Mouse (Mus musculus) lung, postnatal 36 days (tissue): ENCODE data around the gene Twistnb.
A peak's percentile ranks its signal among the peaks of the same experiment; 100 is the strongest.

Source experiments
- DNase-seq: peaks from one replicate; pipeline ENCODE4 v3.0.0; 2022; ENCODE audit warnings: mixed read lengths

Gene Twistnb

GRCm38 (mm10) chr12:33429387-33430160, at the start of gene Twistnb:
Twistnb (plus strand) TSS chr12:33429635.
- peak; percentile 99 for DNase-seq

DNA sequence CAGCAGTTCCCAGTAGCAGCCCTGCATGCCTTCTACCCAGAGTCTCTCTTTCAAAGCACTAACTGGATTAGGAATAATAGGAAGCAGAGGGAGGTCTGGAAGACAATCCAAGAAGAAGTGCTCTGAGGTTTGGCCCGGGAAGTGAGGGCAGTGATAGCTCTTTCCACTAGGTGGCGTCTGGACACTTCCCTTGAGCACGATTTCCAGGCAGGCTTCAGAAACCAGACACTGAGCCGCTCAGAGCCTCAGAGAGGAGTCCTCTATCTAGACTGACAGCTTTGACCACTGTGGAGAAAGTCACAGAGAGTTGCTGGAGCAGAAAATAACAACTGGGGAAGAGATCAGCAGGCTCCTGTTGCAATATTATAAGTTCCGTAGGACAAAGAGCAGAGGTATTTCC, 40.6 kb upstream of the Twistnb start:
- DNase-seq, result peak; percentile 84

GRCm38 (mm10) chr12:33390844-33391560, 38.4 kb upstream of the Twistnb start:
- DNase-seq, result no peak

GRCm38 (mm10) chr12:33394804-33395623, 34.4 kb upstream of the Twistnb start, which contains the start of gene Efcab10:
Efcab10 (plus strand) TSS chr12:33394854.
- DNase-seq, result peak; percentile 18

DNA sequence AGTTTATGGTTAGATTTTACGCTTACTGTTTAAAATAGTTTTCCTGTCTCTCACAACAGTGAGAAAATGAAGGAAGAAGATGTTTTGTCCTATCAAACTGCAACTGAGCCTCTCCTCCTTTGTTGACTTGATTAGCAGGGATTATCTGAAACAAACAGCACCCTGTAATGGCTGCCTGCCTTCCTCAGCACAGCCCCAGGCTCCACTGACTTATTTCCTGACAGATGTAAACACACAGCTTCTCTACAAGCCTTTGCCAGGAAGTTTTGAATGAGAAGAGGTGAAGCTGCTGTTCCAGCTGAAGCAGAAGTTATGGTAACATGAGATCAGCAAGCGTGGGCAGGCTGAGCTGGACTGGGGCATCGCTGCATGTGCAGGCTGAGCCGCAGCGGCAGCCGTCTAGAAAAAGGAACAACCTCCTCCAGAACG, 26.2 kb upstream of the Twistnb start:
- peak; percentile 49 for DNase-seq

GRCm38 (mm10) chr12:33404996-33405395, 24.4 kb upstream of the Twistnb start:
- no peak for DNase-seq

GRCm38 (mm10) chr12:33405398-33406026, 23.9 kb upstream of the Twistnb start:
- DNase-seq, result no peak

- peak; percentile 30 for DNase-seq
These were observed 17.8 kb upstream of the Twistnb start for GRCm38 (mm10) chr12:33411580-33412151.

DNA sequence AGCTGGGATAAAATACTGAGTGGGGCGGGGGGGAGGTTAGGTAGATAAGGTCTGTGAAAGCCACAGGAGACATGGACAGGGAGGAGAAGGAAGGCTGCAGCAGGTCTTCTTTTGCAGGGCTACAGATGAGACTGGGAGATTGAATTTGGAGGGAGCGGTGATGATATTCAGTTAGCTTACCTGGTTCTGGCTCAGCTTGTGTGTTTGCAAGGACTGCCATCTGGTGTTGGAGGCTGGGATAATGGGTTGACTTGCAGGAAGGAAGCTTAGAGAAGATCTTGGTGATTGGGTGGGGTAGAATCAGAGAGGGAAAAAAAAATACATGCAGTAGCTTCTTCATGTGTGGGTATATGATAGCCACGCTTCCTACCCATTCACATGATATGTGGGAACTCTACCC, 5.1 kb upstream of the Twistnb start:
- DNase-seq, result peak; percentile 67

GRCm38 (mm10) chr12:33427293-33427692, 2.1 kb upstream of the Twistnb start:
- DNase-seq, result no peak

DNA sequence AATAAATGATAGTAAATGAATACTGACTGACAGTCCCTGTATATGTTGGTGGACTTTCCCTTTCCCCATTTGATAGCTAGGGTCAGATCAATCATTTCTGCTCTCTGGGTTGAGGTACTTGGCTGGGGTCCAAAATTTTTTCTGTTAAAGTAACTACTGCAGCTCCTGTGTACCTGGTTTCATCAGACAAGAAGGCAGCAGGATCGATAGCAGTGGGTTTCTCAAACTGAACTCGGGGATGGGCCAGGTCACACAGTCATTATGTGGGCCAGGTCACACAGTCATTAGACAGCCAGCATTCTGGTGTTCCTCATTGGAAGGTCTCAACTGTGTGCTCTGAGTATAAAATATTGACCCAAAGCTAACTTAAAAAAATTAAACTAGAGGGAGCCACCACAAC, 1.7 kb upstream of the Twistnb start:
- DNase-seq, result no peak

- peak; percentile 77 for DNase-seq
These were observed 4.4 kb downstream of the Twistnb start for GRCm38 (mm10) chr12:33433812-33434211.

DNA sequence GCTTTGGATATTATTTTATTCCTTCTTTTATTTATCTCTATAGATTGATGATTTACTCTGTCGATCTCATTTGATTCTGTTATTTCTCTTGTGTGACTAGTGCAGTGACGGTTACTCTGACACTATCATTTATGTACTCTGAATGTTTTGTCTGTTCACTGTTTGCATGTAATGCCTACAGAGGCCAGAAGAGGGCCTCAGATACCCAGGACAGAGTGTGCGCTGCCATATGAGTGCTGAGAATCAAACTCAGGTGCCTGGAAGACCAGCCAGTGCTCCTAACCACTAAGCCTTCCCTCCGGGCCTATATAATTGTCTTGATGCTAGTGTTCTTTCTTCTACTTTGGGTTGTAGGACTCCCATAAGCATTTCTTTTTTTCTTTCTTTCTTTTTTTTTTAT, 5.3 kb downstream of the Twistnb start:
- DNase-seq, result peak; percentile 10

- DNase-seq, result no peak
These were observed 26.0 kb downstream of the Twistnb start for GRCm38 (mm10) chr12:33455418-33455817.

DNA sequence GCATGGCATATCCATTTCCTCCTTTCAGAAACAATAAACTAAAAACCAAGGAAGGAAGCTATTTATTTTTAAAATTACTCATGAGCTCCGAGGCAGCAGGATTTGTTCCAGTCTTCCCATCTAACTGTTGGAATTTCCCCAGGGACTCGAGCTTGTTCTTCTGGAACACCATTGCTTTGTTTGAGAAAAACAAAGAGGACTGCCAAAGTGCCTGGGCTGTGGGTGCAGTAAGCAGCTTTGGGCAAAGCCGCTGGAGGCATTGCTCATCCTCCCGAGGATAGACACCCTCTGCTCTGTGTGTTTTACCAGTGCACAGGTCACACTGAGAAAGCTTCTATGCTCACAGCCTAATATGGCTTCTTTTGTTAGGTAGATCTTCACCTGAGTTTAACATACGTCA, 26.8 kb downstream of the Twistnb start:
- DNase-seq, result peak; percentile 22

- DNase-seq, result no peak
These were observed 51.5 kb downstream of the Twistnb start for GRCm38 (mm10) chr12:33480975-33481374.

DNA sequence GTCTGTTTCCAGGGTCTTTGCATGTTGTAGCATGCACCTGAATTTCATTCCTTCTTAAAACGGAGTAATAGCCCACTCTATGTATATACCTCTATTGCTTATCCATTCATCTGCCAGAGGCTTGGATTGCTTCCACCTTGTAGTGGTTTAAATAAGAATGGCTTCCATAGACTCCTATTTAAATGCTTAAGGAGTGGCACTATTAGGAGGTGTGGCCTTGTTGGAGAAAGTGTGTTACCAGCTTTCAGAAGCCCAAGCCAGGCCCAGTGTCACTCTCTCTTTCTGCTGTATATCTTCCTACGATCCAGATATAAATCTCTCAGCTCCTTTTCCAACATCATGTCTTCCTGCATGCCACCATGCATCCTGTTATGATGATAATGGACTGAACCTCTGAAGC, 53.5 kb downstream of the Twistnb start:
- no peak for DNase-seq
